Mouse (Mus musculus) ovary, postnatal 10 days (tissue): ENCODE data around the gene Eme1.

ENCODE experiments used
- DNase-seq: peaks from one replicate; pipeline ENCODE4 v3.0.0; 2022; ENCODE audit warnings: low spot score

Gene Eme1

DNA sequence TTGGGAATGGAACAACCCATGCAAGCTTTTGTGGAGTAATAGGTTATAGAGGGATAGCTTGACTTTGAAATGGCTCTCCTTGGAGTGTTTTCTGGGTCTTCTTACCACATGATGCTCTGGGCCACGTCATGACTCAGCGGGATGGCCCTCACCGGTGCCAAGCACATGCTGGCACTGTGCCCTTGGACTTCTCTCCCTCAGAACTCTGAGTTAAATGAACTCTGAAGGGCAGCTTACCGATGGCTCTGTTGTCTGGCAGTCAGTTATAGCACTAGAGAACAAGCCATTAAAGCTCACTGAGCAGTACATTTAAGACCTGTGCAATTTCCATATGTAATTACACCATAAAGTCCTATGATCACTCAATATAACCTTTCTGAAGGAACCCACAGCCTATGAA, 56.4 kb downstream of the Eme1 start:
- DNase-seq: no peak

DNA sequence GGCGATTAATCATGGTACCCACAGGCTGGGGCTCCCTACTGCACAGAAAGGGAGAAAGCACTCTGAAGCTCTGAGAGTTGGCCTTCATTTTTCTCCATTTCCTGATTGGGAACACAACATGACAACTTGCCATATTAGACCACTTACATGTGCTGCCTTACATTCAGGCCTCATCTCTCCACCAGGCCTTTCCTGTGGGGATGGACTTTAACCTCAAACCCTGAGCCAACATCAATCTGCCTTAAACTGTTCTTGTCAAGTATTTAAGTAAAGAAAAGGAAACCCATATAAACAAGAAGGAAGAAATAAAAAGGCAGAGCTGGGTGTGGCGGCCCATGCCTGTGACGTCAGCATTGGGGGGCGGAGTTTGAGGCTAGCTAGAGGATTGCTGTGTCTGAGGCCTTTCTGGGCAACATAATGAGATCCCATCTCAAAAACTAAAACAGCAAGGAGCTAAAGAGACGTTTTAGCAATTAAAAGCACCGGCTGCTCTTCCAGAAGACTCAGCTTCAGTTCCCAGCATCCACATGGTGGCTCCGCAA, 57.4 kb downstream of the Eme1 start:
- no peak for DNase-seq
